Mouse (Mus musculus) forebrain, embryonic 11.5 days (tissue): ENCODE results near the gene Gm5294. TPM values are rescaled to one million over a fixed set of nuclear protein-coding genes. Genes with fewer than 3 reads are reported as not detected.

Source experiments
- ATAC-seq: fragments of 200-750 bp; cut with Nextera tagmentation; replicated peaks from 2 replicates; pipeline ENCODE4 v1.8.0; 2017; ENCODE audit warnings: moderate TSS enrichment; ENCODE audit not compliant: low FRiP score
- DNase-seq: peaks from one replicate; pipeline ENCODE4 v3.0.0-alpha.2; 2017; ENCODE audit warnings: low spot score
- H3K27ac ChIP-seq: fragments of 300-500 bp; sonication (generic); 2 replicates; pipeline ENCODE4 v1.5.1; 2014; ENCODE audit warnings: low read depth, low read length
- H3K27me3 ChIP-seq: fragments of 300-500 bp; sonication (generic); 2 replicates; pipeline ENCODE4 v1.6.1; 2014; ENCODE audit warnings: mild to moderate bottlenecking, low read length, mixed read lengths; ENCODE audit not compliant: control insufficient read depth, insufficient read depth
- H3K36me3 ChIP-seq: fragments of 300-500 bp; sonication (generic); 2 replicates; pipeline ENCODE4 v1.6.1; 2014; ENCODE audit warnings: mild to moderate bottlenecking, low read length, moderate library complexity, mixed read lengths; ENCODE audit not compliant: control insufficient read depth, insufficient read depth
- H3K4me1 ChIP-seq: fragments of 300-500 bp; sonication (generic); replicated peaks from 2 replicates; pipeline ENCODE4 v1.6.1; 2014; ENCODE audit warnings: low read length, mixed read lengths; ENCODE audit not compliant: control insufficient read depth, insufficient read depth
- H3K4me2 ChIP-seq: fragments of 300-500 bp; sonication (generic); 2 replicates; pipeline ENCODE4 v1.6.1; 2014; ENCODE audit warnings: low read depth, mild to moderate bottlenecking, low read length, moderate library complexity, mixed read lengths; ENCODE audit not compliant: severe bottlenecking
- H3K4me3 ChIP-seq: fragments of 300-500 bp; sonication (generic); 2 replicates; pipeline ENCODE4 v1.5.1; 2014; ENCODE audit warnings: low read depth, low read length
- H3K9ac ChIP-seq: fragments of 300-500 bp; sonication (generic); 2 replicates; pipeline ENCODE4 v1.6.1; 2014; ENCODE audit warnings: low read length
- H3K9me3 ChIP-seq: fragments of 300-500 bp; sonication (generic); 2 replicates; pipeline ENCODE4 v1.6.1; 2016; ENCODE audit warnings: low read length, mixed read lengths; ENCODE audit not compliant: control insufficient read depth
- WGBS: fragments of 180-500 bp; shearing (Covaris S2); extraction: QIAGEN DNeasy Blood & Tissue Kit; methylation state at CpG from one replicate; pipeline ENCODE4 v1.1.7; 2014; 5-methylcytosine and 5-hydroxymethylcytosine counted together
- polyA plus RNA-seq: library from polyadenylated mRNA; unstranded; fragments of >200 nt; fragmentation: Nextera tagmentation; extraction: Ambion mirVana; gene quantifications from 2 replicates; pipeline ENCODE4 v1.2.1, GENCODE M21; 2014

Gm5294 gene
- polyA plus RNA-seq, 1 experiment from 2014 or later: not detected

DNA sequence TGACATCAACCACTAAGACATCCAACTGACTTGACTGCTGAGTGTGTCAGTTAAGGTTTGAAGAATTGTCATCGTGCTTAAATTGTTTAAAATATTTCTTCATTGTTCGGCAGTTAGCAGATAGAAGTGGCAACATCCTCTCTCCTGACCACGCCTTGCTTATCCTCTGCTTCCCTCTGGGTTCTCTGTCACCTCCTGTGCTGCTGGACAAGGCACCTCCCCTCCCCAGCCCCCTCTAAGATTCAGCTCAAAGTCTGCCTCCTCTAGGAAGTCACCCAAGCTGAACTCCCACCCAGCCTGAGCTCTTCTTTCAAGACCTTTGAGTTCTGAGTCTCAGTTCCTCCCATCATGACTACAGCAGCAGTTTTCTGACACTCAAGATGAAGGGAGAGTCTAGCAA, 15.0 kb downstream of the Gm5294 start:
- ATAC-seq (no peak), DNase-seq (no peak)
- Histone ChIP-seq H3K4me2 (no peak overlapping the region), H3K4me3 (no peak overlapping the region), H3K9me3 (no peaks in the 10 kb centered on the region), H3K27ac (no peak overlapping the region), H3K27me3 (no peaks in the 10 kb centered on the region), H3K9ac (no peak overlapping the region), H3K4me1 (no peaks in the 10 kb centered on the region), H3K36me3 (no peaks in the 10 kb centered on the region)
- 81% methylated on average over 3 of the region's 3 CpGs for WGBS

DNA sequence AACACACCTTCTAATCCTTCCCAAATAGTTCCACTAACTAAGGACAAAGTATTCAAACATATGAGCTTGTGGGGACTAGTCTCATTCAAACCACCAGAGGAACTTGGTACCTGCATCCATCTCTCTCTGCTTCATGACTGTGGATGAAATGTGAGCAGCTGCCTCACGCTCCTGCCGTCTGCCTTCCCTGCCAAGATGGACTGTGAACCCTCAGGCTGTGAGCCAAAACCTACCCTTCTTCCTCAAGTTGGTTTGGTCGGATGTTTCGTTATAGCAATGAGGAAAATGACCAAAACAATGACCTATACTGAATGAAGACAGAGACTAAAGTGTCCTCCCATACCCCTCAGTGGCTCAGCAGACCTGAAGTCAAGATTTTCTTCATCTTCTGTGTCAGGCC, 21.1 kb downstream of the Gm5294 start:
- 93% methylated on average over 4 of the region's 4 CpGs for WGBS
- Histone ChIP-seq H3K27me3 (no peaks in the 10 kb centered on the region), H3K27ac (no peak overlapping the region), H3K9me3 (no peaks in the 10 kb centered on the region), H3K9ac (no peak overlapping the region), H3K4me2 (no peak overlapping the region), H3K4me3 (no peak overlapping the region), H3K4me1 (no peaks in the 10 kb centered on the region), H3K36me3 (no peaks in the 10 kb centered on the region)
- DNase-seq (no peak), ATAC-seq (no peak)

DNA sequence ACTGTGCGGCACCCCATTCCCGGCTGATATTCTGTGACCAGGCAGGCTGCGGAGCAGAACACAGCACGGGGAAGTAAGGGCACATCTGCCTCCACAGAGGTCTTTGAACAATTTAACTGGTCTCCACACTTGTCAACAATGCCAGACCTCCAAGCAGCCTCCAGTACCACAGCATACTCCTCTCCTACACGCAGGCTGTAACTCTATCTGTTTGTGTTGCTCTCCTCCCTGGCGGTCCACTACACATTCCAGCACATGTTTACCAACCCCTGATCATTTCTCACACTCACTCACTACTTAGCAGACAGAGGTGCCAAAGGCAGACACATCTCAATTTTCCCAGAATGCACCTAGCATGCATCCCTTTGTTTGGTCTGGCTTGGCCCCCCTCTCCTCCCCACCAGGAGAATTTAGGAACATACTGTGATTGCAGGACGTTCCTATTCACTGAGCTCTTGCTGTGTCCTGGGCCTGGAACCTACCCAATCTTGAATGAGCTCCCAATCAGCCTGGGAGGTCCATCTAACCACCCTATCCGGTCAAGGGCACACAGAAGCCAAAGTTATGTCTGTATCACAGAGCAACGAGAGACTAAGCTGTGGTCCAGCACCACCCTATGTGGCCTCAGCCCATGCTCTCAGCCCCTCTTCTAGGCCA, 23.4 kb downstream of the Gm5294 start:
- 76% methylated on average over 9 of the region's 9 CpGs for WGBS
- DNase-seq: no peak
- H3K9me3 ChIP-seq: no peaks in the 10 kb centered on the region

DNA sequence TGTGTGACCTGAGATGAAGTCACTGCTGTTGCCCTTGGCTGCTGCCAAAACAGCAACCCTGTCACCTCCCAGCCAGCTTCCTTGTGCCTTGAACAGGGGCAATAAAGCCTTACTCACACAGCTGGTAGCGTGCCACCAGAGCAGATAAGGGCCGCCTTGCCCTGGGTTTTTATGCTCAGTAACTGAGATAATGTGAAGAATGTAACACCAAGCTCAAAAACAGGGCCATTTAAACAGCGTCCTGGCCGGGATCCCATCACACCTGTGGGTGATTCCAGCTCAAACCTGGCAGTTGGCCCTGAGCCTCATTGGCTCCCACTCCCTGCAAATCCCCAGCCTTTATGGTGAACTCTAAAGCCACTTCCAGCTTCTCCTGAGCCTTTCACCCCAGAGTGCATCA, 26.6 kb downstream of the Gm5294 start:
- Histone ChIP-seq H3K27ac (no peak overlapping the region), H3K4me2 (no peak overlapping the region), H3K4me1 (no peaks in the 10 kb centered on the region), H3K36me3 (no peaks in the 10 kb centered on the region), H3K4me3 (no peak overlapping the region), H3K9ac (no peak overlapping the region), H3K27me3 (no peaks in the 10 kb centered on the region), H3K9me3 (no peaks in the 10 kb centered on the region)
- 85% methylated on average over 4 of the region's 4 CpGs for WGBS
- ATAC-seq: no peak
- no peak for DNase-seq

More for the DNA sequence above, 23.4 kb downstream of the Gm5294 start:
- H3K9ac ChIP-seq: no peak overlapping the region
- no peaks in the 10 kb centered on the region for H3K4me1 ChIP-seq
- no peak for ATAC-seq
- H3K27me3 ChIP-seq: no peaks in the 10 kb centered on the region
- H3K27ac ChIP-seq: no peak overlapping the region
- no peak overlapping the region for H3K4me3 ChIP-seq
- H3K36me3 ChIP-seq: no peaks in the 10 kb centered on the region
- H3K4me2 ChIP-seq: no peak overlapping the region

DNA sequence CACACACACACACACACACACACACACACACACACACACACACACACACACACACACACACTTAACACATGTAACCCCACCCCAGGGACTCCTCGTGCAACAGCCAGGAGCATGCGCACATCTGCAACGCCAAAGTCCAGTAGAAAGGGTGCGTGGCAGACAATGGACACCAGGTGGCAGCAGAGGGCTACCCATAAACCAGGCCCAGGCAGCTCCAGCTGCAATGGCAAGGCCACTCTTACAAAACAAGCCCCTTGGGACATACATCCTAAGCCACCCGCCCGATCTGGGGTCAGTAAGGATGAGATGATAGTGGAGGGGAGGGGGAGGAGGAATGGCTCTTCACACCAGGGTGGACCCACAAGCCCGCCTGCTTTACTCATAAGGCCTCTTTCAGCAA, 28.2 kb downstream of the Gm5294 start:
- H3K4me2 ChIP-seq: no peak overlapping the region
- DNase-seq (peak; percentile 95), ATAC-seq (peak; percentile 80)
- no peaks in the 10 kb centered on the region for H3K36me3 ChIP-seq
- no peaks in the 10 kb centered on the region for H3K9me3 ChIP-seq
- no peaks in the 10 kb centered on the region for H3K4me1 ChIP-seq
- no peak overlapping the region for H3K9ac ChIP-seq
- 6% methylated on average over 7 of the region's 7 CpGs for WGBS
- H3K4me3 ChIP-seq: no peak overlapping the region
- no peaks in the 10 kb centered on the region for H3K27me3 ChIP-seq
- no peak overlapping the region for H3K27ac ChIP-seq

DNA sequence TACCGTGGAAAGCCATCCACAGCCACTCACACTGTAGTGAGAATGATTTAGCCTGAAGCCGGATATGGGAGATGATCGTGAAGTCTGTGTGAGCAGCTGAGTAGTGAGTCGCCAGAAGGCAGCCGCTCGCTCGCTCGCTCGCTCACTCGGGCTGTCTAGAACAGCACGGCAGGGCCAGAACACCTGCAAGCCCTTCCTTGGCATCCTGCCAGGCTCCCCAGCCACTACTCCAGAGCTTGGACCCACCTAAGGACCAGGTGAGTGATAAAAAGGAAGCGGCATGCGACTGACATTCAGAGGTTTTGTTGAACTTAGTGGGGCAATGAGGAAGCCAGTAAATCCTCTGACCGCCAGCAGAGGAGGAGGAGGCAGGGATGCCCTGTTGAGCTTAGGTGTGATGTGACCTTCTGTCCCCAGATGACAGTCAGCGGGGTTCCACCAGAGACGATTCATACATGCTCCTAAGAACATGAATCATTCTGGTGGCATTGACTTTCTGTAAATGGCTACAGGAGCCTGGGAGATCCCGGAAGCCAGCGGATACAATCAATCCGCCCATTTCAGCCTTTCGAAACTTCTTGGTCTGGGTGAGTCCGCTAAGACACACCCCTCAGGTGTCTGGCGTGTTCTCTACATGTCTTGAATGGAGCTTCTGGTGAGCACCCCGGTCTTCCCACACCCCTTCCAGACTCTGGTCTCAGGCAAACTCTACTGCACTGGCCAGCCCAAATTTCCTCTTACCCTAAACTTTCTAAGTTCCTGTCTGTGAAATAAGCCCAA, 30.0 kb downstream of the Gm5294 start:
- Histone ChIP-seq H3K4me2 (no peak overlapping the region), H3K4me1 (no peaks in the 10 kb centered on the region), H3K36me3 (no peaks in the 10 kb centered on the region), H3K27ac (no peak overlapping the region), H3K4me3 (no peak overlapping the region), H3K27me3 (no peaks in the 10 kb centered on the region), H3K9ac (no peak overlapping the region), H3K9me3 (no peaks in the 10 kb centered on the region)
- ATAC-seq (no peak), DNase-seq (no peak)
- 84% methylated on average over 23 of the region's 23 CpGs for WGBS

DNA sequence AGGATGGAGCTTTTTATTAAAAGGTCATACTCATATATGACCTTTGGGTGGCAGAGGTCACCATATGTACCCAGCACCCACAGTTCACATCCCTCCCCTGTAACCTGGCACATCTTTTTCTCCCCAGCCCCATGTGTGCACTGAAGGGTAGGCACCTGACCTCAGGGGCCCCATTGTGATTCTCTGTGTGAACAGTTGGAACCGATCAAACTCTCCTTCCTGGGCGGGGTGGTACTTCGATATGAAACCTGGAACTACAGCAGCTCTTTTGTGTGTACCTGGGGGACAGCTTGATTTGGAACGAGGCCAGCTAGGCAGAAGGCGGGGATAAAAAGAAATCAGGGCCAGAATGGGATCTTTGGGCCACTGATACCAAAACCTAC, 30.6 kb downstream of the Gm5294 start:
- Histone ChIP-seq H3K36me3 (no peaks in the 10 kb centered on the region), H3K27me3 (no peaks in the 10 kb centered on the region), H3K9ac (no peak overlapping the region), H3K4me3 (no peak overlapping the region), H3K4me2 (no peak overlapping the region), H3K9me3 (no peaks in the 10 kb centered on the region), H3K27ac (no peak overlapping the region), H3K4me1 (no peaks in the 10 kb centered on the region)
- DNase-seq: no peak
- no peak for ATAC-seq
- WGBS: 82% methylated on average over 5 of the region's 5 CpGs

DNA sequence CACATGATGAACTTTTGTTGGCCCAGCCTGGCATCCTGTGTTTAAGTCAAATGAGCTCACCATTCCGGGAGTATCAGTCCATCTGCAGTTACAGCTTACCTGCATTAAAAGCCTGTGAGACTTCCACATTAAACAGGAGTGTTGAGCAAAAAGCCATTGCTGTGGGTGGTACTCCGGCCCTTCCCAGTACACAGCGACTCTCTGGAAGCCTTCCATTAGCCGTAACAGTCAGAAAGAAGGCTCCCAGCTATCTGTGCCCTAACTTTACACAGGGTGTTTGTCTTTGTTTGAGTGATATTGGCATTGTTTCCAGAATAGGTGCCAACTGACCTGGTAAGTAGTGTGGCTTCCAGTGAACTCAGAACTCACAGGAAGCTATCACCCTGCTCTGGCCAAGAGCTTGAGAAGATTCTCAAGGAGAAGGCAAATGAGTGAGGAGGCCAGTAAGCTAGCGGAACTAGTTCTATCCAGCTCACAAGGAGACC, 31.5 kb downstream of the Gm5294 start:
- no peak for ATAC-seq
- H3K4me1 ChIP-seq: no peaks in the 10 kb centered on the region
- H3K9me3 ChIP-seq: no peaks in the 10 kb centered on the region
- H3K27ac ChIP-seq: no peak overlapping the region
- DNase-seq: no peak
- no peak overlapping the region for H3K4me3 ChIP-seq
- no peaks in the 10 kb centered on the region for H3K36me3 ChIP-seq
- H3K9ac ChIP-seq: no peak overlapping the region
- WGBS: 85% methylated on average over 5 of the region's 5 CpGs
- H3K27me3 ChIP-seq: no peaks in the 10 kb centered on the region
- H3K4me2 ChIP-seq: no peak overlapping the region

DNA sequence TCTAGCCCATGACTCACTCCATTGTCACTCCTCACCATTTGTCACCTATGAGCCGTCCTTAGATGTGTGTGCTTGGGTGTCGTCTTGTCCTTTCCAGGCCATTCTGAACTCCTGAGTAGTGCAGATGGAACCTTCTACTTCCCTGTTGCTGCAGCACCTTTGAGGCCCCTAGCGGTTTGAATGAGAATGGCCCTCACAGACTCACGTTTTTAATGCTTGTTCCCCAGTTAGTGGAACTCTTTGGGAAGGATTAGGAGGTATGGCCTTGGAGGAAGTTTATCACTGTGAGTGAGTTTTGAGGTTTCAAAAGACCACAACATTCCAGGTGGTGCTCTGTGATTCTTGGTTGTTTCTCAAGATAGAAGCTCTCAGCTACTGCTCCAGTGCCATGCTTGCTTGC, 32.3 kb downstream of the Gm5294 start:
- no peaks in the 10 kb centered on the region for H3K9me3 ChIP-seq
- ATAC-seq (no peak), DNase-seq (no peak)
- H3K27me3 ChIP-seq: no peaks in the 10 kb centered on the region
- no peaks in the 10 kb centered on the region for H3K4me1 ChIP-seq
- no peak overlapping the region for H3K4me3 ChIP-seq
- no peak overlapping the region for H3K27ac ChIP-seq
- H3K4me2 ChIP-seq: no peak overlapping the region
- no peak overlapping the region for H3K9ac ChIP-seq
- WGBS: 65% methylated on average over 4 of the region's 4 CpGs
- no peaks in the 10 kb centered on the region for H3K36me3 ChIP-seq
